In the genomic region with DNA sequence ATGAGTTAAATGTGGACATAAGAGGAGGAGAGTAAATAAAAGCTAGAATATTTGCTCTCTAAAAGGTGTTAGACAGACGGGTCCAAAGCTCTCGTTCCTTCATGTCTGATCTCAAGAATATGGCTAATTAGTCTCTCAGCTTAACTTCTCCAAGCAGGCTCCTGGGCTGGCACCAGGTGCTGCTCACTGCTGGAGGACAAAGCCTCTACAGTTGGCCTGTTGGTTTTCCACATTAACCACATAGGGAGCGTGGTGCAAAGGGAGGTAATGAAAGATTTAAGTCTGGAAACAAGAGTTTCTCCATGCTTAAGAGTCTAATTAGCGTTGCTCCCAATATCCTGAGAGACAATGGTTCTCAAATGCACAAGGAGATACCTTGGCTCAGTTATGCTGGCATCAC, we compare ENCODE assay signal across 25 mouse cellular contexts.
"Had no signal": no experiment of that assay in that cellular context is flagged by ENCODE, and none has a peak within 500 bp of the region (broad histone marks: within the 10 kb centered on the region; RNA-seq: fewer than 3 reads in every experiment).

No protein-coding gene starts in this region.

- H3K27me3 ChIP-seq: heart, embryonic 13.5 days; heart, embryonic 15.5 days; hindbrain, embryonic 13.5 days; hindbrain, embryonic 15.5 days; intestine, embryonic 15.5 days; liver, embryonic 13.5 days; liver, embryonic 15.5 days had no signal

- H3K27ac ChIP-seq: heart, embryonic 10.5 days; heart, embryonic 13.5 days; heart, embryonic 15.5 days; hindbrain, embryonic 13.5 days; hindbrain, embryonic 15.5 days; intestine, embryonic 15.5 days; layer of hippocampus, adult 2 months; left cerebral cortex, adult 2 months; liver, embryonic 13.5 days; liver, embryonic 15.5 days had no signal

- H3K9me3 ChIP-seq: heart, embryonic 10.5 days; heart, embryonic 13.5 days; heart, embryonic 15.5 days; hindbrain, embryonic 13.5 days; hindbrain, embryonic 15.5 days; intestine, embryonic 15.5 days; liver, embryonic 13.5 days; liver, embryonic 15.5 days had no signal

- DNase-seq: gastrocnemius, postnatal 10 days; gastrocnemius, postnatal 25 days; heart, adult 18-20 months; heart, postnatal 10 days; heart, postnatal 4 days; kidney, adult 18-20 months; kidney, adult 8-10 months; kidney, postnatal 10 days; kidney, postnatal 25 days; kidney, postnatal 4 days; liver; liver, embryonic 13.5 days; liver, postnatal 0 days had no signal

- H3K4me3 ChIP-seq: heart, embryonic 10.5 days; heart, embryonic 13.5 days; heart, embryonic 15.5 days; hindbrain, embryonic 13.5 days; hindbrain, embryonic 15.5 days; intestine, embryonic 15.5 days; layer of hippocampus, adult 2 months; left cerebral cortex, adult 2 months; liver, embryonic 13.5 days; liver, embryonic 15.5 days had no signal

- ATAC-seq: inflammation-experienced regulatory T-cells, adult 6 months; intestine, embryonic 15.5 days; intestine, postnatal 0 days; liver, postnatal 0 days had no signal

- H3K9ac ChIP-seq: heart, embryonic 13.5 days; heart, embryonic 15.5 days; hindbrain, embryonic 13.5 days; hindbrain, embryonic 15.5 days; intestine, embryonic 15.5 days; liver, embryonic 13.5 days; liver, embryonic 15.5 days; liver, postnatal 0 days had no signal

- H3K36me3 ChIP-seq: hindbrain, embryonic 13.5 days; hindbrain, embryonic 15.5 days; intestine, embryonic 15.5 days; liver, embryonic 13.5 days; liver, embryonic 15.5 days had no signal

- H3K4me1 ChIP-seq: intestine, embryonic 15.5 days; liver, embryonic 13.5 days; liver, embryonic 15.5 days had no signal

- H3K4me2 ChIP-seq: heart, embryonic 13.5 days; heart, embryonic 15.5 days; hindbrain, embryonic 13.5 days; hindbrain, embryonic 15.5 days; intestine, embryonic 15.5 days; liver, embryonic 11.5 days; liver, embryonic 13.5 days; liver, embryonic 15.5 days had no signal
